Mouse (Mus musculus) neural tube, embryonic 14.5 days (tissue): ENCODE results near the gene Lrrc20. TPM values are rescaled to one million over a fixed set of nuclear protein-coding genes. Genes with fewer than 3 reads are reported as not detected.

ENCODE experiments used
- ATAC-seq: fragments of 200-750 bp; cut with Nextera tagmentation; 2 replicates; pipeline ENCODE4 v1.8.0; 2017; ENCODE audit warnings: low read depth, mild to moderate bottlenecking, moderate TSS enrichment, moderate library complexity
- H3K27ac ChIP-seq: fragments of 300-500 bp; sonication (generic); 2 replicates; pipeline ENCODE4 v1.5.1; 2014; ENCODE audit warnings: low read depth, mild to moderate bottlenecking, control low read depth, low read length, moderate library complexity, mixed read lengths
- H3K27me3 ChIP-seq: fragments of 300-500 bp; sonication (generic); 2 replicates; pipeline ENCODE4 v1.6.1; 2014; ENCODE audit warnings: low read length; ENCODE audit not compliant: control insufficient read depth, insufficient read depth
- H3K36me3 ChIP-seq: fragments of 300-500 bp; sonication (generic); 2 replicates; pipeline ENCODE4 v1.6.1; 2014; ENCODE audit warnings: low read length, mixed read lengths; ENCODE audit not compliant: control insufficient read depth, insufficient read depth
- H3K4me1 ChIP-seq: fragments of 300-500 bp; sonication (generic); 2 replicates; pipeline ENCODE4 v1.6.1; 2014; ENCODE audit warnings: low read length; ENCODE audit not compliant: control insufficient read depth, insufficient read depth
- H3K4me2 ChIP-seq: fragments of 300-500 bp; sonication (generic); 2 replicates; pipeline ENCODE4 v1.6.1; 2014; ENCODE audit warnings: mild to moderate bottlenecking, low read depth, low read length, control low read depth
- H3K4me3 ChIP-seq: fragments of 300-500 bp; sonication (generic); 2 replicates; pipeline ENCODE4 v1.5.1; 2014; ENCODE audit warnings: low read depth, low read length, control low read depth, mixed read lengths
- H3K9ac ChIP-seq: fragments of 300-500 bp; sonication (generic); replicated peaks from 2 replicates; pipeline ENCODE4 v1.6.1; 2014; ENCODE audit warnings: low read depth, mild to moderate bottlenecking, control low read depth, low read length, mixed read lengths
- H3K9me3 ChIP-seq: fragments of 300-500 bp; sonication (generic); 2 replicates; pipeline ENCODE4 v1.6.1; 2016; ENCODE audit warnings: low read length; ENCODE audit not compliant: control insufficient read depth
- WGBS: fragments of 180-500 bp; shearing (Covaris S2); extraction: QIAGEN DNeasy Blood & Tissue Kit; methylation state at CpG from one replicate; pipeline ENCODE4 v1.1.7; 2014; 5-methylcytosine and 5-hydroxymethylcytosine counted together
- polyA plus RNA-seq: library from polyadenylated mRNA; unstranded; fragments of >200 nt; fragmentation: Nextera tagmentation; extraction: Ambion mirVana; gene quantifications from 2 replicates; pipeline ENCODE4 v1.2.1, GENCODE M21; 2014

Lrrc20 gene
- polyA plus RNA-seq, 1 experiment from 2014 or later, result 14.8 TPM

DNA sequence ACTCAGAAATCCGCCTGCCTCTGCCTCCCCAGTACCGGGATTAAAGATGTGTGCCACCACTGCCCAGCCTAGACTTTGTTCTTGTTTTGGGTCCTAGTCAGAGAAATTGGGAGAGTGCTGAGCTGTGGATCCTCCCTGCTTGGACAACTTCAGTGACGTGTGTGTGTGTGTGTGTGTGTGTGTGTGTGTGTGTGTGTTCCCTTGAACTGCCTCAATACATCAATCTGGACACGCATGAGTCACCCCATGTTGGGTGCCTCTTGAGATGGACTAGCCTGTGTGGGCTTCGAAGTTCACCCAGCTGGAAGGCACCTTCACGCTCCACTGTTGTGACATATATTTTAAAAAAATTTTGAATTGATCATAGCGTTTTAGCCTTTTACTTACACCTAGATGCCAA, 7.2 kb downstream of the Lrrc20 start:
- Histone ChIP-seq H3K9ac (no peak overlapping the region), H3K27me3 (no peaks in the 10 kb centered on the region), H3K4me1 (no peaks in the 10 kb centered on the region), H3K4me3 (no peak overlapping the region), H3K27ac (no peak overlapping the region), H3K4me2 (no peak overlapping the region), H3K9me3 (no peaks in the 10 kb centered on the region), H3K36me3 (no peaks in the 10 kb centered on the region)
- WGBS, result 90% methylated on average over 7 of the region's 7 CpGs
- ATAC-seq, result no peak

DNA sequence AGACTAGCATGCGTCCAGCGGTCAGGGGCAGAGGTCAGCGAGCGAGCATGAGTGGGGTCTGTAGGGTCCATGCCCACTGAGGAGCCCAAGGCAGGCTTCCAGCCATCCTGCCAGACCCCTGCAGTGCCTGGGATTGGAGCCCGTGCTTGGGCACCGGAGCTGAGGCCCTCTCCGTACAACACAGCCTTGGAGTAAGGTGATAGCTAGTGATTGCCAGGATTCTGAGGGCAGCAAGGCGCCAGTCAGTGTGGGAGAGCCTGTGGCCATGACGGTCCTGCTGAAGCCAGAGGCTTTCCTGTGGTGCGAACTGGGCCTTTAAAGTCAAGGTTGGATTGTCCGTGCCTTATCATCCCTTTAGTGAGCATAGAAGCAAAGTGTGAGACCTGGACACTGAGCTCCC, 9.2 kb downstream of the Lrrc20 start:
- Histone ChIP-seq H3K27ac (no peak overlapping the region), H3K9me3 (no peaks in the 10 kb centered on the region), H3K36me3 (no peaks in the 10 kb centered on the region), H3K9ac (no peak overlapping the region), H3K4me3 (no peak overlapping the region), H3K4me2 (no peak overlapping the region), H3K4me1 (no peaks in the 10 kb centered on the region), H3K27me3 (no peaks in the 10 kb centered on the region)
- WGBS, result 85% methylated on average over 11 of the region's 11 CpGs
- no peak for ATAC-seq

DNA sequence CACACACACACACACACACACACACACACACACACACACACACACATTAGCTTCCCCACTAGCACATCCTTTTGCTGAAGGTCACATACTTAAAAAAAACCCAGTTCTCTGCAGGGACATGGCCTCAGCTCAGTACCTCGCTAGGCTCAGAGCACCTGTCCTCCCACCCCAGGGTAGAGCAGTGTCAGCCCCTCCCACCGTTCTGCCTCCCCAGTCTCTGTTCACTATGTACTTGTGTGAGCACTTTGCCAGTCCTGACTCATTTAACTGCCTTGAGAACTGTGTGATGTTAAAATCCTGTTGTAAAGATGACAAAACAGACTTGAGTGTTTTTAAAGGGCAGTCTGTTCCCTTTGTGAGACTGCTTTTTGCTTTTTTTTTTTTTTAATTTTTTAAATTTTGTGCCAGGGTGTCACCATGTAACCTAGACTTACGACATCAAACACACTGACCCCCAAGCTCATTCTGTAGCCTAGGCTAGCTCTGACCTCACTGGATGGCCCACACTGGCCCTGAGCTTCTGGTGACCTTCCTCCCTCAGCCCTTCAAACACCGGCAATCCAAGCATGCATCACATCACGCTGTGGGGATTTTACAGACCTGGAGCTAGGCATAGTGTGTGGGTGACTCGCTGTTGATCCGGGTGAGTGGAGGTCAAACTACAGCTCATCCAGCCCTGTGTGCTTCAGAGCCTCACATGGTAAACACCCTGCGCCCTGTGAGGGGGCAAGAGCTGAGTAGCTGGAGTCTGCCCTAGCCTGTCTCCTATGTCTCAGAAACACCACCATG, 11.1 kb downstream of the Lrrc20 start:
- Histone ChIP-seq H3K4me3 (no peak overlapping the region), H3K9ac (no peak overlapping the region), H3K4me1 (no peaks in the 10 kb centered on the region), H3K36me3 (no peaks in the 10 kb centered on the region), H3K27ac (no peak overlapping the region), H3K27me3 (no peaks in the 10 kb centered on the region), H3K4me2 (no peak overlapping the region), H3K9me3 (no peaks in the 10 kb centered on the region)
- WGBS, result 87% methylated on average over 8 of the region's 8 CpGs
- no peak for ATAC-seq

DNA sequence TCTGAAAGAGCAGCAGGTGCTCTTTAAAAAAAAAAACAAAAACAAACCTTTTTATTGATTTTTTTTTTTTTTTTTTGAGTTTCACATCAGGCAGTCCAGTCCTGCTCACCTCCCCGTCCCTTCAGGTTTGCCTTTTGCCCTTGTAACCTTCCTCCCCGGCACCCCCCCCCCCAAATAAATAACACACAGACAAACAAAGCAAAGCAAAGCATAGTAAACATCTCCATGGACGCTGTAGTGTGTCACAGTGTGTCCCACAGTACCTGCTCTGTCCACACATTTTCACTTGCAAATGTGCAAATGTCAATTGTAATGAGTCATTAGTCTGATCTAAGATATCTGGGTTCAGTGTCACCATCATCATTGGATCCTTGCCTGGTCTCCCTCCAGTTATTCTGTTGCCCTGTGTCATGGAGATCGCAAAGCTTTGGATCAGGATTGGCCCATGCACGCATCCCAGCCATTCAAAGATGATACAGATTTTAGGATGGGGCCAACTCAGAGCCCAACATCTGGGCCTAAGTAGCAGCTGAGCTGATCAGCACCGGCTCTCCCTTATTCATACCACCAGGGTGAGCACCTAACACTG, 13.0 kb downstream of the Lrrc20 start:
- Histone ChIP-seq H3K9ac (no peak overlapping the region), H3K9me3 (no peaks in the 10 kb centered on the region), H3K36me3 (no peaks in the 10 kb centered on the region), H3K4me3 (no peak overlapping the region), H3K27ac (no peak overlapping the region), H3K27me3 (no peaks in the 10 kb centered on the region), H3K4me2 (no peak overlapping the region), H3K4me1 (no peaks in the 10 kb centered on the region)
- 85% methylated on average over 6 of the region's 6 CpGs for WGBS
- no peak for ATAC-seq

DNA sequence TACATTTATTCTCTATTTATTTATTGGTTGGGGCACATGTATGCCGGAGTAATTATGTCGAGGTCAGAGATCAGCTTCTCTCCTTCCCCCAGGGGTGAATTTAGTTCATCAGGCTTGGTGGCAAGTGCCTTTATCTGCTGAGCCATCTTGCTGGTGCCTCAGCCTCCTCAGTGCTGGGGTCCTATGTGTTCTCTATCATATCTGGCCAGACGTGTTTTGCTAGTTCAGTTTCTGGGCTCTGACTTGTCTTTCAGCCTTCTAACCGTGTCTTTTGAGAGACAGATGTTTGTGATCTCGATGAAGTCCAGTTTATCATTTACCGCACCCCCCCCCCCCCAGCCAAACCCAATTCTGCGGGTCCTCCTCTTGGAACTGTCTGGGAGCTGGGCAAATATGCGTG, 16.0 kb downstream of the Lrrc20 start:
- no peak overlapping the region for H3K9ac ChIP-seq
- ATAC-seq, result no peak
- H3K4me1 ChIP-seq, result no peaks in the 10 kb centered on the region
- H3K9me3 ChIP-seq, result no peaks in the 10 kb centered on the region
- 51% methylated on average over 8 of the region's 8 CpGs for WGBS
- no peak overlapping the region for H3K4me3 ChIP-seq
- H3K36me3 ChIP-seq, result no peaks in the 10 kb centered on the region
- H3K27me3 ChIP-seq, result no peaks in the 10 kb centered on the region
- H3K4me2 ChIP-seq, result no peak overlapping the region
- no peak overlapping the region for H3K27ac ChIP-seq

DNA sequence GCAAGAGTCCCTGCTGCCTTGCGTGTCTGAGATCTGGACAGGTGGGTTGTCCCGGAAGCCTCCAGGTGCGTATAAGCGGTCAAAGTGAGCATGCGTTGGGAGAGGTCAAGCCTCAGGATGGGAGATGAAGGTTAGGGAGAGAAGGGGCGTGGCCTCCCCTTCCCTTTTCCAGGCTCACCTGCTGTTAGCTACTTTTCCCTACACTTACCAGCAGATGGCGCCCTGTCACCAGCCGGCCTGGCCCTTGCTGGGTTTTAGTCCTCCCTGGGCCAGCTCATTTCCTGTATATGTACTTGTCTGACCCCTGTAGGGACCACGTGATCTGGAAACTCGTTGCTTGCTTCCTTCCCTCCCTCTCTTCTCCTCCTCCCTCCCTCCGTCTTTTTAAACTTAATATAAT, 16.4 kb downstream of the Lrrc20 start:
- ATAC-seq, result peak; percentile 70
- Histone ChIP-seq H3K9ac (no peak overlapping the region), H3K4me1 (no peaks in the 10 kb centered on the region), H3K4me2 (no peak overlapping the region), H3K27ac (no peak overlapping the region), H3K27me3 (no peaks in the 10 kb centered on the region), H3K9me3 (no peaks in the 10 kb centered on the region), H3K4me3 (no peak overlapping the region), H3K36me3 (no peaks in the 10 kb centered on the region)
- 14% methylated on average over 11 of the region's 11 CpGs for WGBS

DNA sequence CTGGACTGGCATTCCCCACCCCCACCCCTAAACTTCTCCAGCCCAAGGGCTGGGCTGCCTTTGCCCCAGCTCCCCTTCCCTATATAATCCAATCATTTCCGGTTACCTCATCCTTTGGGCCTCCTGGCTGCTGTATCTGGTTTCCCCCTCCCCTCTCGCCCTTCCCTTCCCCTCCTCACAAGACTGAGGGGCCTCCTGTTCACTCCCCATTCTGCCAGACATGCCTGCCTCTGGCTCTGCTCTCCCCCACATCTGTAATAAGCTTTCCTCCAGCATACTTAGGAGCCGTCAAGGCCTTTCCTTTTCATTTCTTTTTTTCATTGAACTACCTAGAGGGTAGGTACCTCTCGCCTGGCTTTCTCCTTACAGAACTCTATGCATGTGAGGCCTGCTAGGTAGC, 19.9 kb downstream of the Lrrc20 start:
- no peak overlapping the region for H3K9ac ChIP-seq
- H3K4me1 ChIP-seq, result no peaks in the 10 kb centered on the region
- H3K9me3 ChIP-seq, result no peaks in the 10 kb centered on the region
- no peaks in the 10 kb centered on the region for H3K36me3 ChIP-seq
- H3K4me2 ChIP-seq, result no peak overlapping the region
- no peaks in the 10 kb centered on the region for H3K27me3 ChIP-seq
- no peak overlapping the region for H3K4me3 ChIP-seq
- ATAC-seq, result no peak
- WGBS, result 65% methylated on average over 4 of the region's 4 CpGs
- no peak overlapping the region for H3K27ac ChIP-seq

DNA sequence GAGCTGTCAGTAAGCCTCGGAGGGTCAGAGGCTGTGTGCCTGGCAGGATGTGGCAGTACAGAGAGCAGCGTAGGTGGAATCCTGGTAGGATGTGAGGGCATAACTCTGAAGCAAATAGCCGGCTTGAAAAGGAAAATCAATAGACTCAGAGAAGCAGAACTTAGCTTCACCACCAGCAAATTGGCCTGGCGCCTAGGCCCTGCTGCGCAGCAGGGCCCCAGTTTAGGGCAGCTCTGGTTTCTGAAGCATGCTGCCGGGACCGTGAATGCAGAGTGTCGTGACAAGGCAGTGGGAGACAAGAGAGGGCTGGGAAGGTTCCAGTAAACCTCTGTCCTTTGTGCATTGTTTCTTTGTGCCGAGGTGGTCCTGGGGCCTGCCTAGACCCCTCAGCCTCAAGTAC, 20.6 kb downstream of the Lrrc20 start:
- H3K27me3 ChIP-seq, result no peaks in the 10 kb centered on the region
- no peaks in the 10 kb centered on the region for H3K9me3 ChIP-seq
- no peaks in the 10 kb centered on the region for H3K4me1 ChIP-seq
- H3K4me3 ChIP-seq, result no peak overlapping the region
- no peaks in the 10 kb centered on the region for H3K36me3 ChIP-seq
- no peak for ATAC-seq
- no peak overlapping the region for H3K27ac ChIP-seq
- no peak overlapping the region for H3K4me2 ChIP-seq
- WGBS, result 51% methylated on average over 9 of the region's 9 CpGs
- no peak overlapping the region for H3K9ac ChIP-seq

DNA sequence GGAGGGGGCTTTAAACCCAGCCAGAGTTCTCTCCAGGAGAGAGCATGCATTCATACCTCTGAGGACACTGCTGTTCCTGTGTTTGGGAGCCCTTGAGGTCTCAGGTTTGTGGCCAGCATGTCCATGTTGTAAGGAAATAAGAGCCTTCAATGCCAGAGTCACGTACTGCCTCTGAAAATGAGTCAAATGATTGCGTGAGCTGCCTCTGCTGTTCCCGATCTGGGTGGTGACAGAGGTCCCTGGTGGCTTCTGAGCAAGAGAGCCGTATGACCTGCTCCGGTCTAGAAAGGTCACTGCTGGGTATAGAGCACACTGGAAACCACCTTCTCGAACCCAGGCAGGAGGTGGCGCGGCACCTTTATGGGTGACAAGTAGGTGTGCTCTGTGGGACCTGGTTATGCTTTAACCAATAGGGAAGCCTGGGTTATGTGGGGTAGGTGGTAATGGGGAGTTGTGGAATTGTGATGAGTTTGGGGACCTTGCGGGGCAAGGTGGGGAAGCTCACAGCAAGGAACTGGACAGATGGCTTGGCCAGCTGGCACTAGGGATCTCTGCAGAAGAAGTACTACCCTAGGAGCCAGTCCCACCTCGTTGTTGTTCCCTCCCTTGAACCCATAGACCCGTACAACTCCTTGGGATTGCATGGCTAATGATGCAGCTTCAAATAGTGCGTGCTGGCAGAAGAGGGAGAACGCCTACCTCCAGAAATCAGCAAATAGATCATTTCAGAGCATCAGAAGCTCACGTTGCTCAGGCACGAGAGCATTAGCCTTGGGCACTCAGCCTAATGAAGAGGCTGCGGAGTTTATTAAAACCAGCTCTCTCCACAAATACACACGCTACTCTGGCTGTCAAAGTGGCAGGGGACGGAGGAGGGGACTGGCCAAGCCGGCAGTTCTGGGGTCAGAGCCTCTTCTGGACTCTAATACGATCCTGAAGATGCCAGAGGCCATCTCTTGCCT, 24.2 kb downstream of the Lrrc20 start:
- Histone ChIP-seq H3K27ac (no peak overlapping the region), H3K4me3 (no peak overlapping the region), H3K4me2 (no peak overlapping the region), H3K4me1 (no peaks in the 10 kb centered on the region), H3K27me3 (no peaks in the 10 kb centered on the region), H3K36me3 (no peaks in the 10 kb centered on the region), H3K9me3 (no peaks in the 10 kb centered on the region; the same call in 1 of the 2 replicates), H3K9ac (no peak overlapping the region)
- ATAC-seq, result no peak
- WGBS, result 77% methylated on average over 20 of the region's 20 CpGs
